Mouse (Mus musculus): Measurements from ENCODE around the gene Gpc1. TPM values are rescaled to one million over a fixed set of nuclear protein-coding genes. Genes with fewer than 3 reads are reported as not detected.

The Gpc1 gene
- total RNA-seq, 1 experiment: 38.0 TPM

- no peak overlapping the region for H3K27ac ChIP-seq (ENCODE audit: insufficient read depth, low read depth, low read length, poor library complexity, severe bottlenecking)
- no peak for TF ChIP-seq MAFK (IDR thresholded peaks at IDR 0.05; ENCODE audit: insufficient read depth, low read depth, low read length)
- no peak for TF ChIP-seq ZNF384 (IDR thresholded peaks at IDR 0.05; ENCODE audit: low read depth, low read length)
- TF ChIP-seq HCFC1 (IDR thresholded peaks at IDR 0.05; ENCODE audit: borderline replicate concordance, insufficient read depth, low read length): no peak
- no peak for TF ChIP-seq CHD2 (IDR thresholded peaks at IDR 0.05; ENCODE audit: low read depth, low read length)
- TF ChIP-seq ZC3H11A (IDR thresholded peaks at IDR 0.05; ENCODE audit: borderline replicate concordance, low read depth, low read length): no peak
- in situ Hi-C loops (cut with MboI; ENCODE audit: low sequenced_read_pairs in 2 of 2, unreplicated experiment in 2 of 2): no loop called here
Observed at GRCm38 (mm10) chr1:92788049-92788448, 43.4 kb upstream of the Gpc1 start.

GRCm38 (mm10) chr1:92790628-92791027 lies 40.8 kb upstream of the Gpc1 start:
- Histone ChIP-seq H3K4me1 (ENCODE audit: control insufficient read depth in 2 of 2, insufficient read depth in 2 of 2, low read length in 2 of 2, poor library complexity in 1 of 2) (peaks cover 0 to 4% of the 10 kb centered on the region in 2 experiments; a peak in 1 of 4 replicates), H3K4me3 (ENCODE audit: insufficient read depth in 1 of 2, low read depth in 1 of 2, low read length in 2 of 2, poor library complexity in 1 of 2, severe bottlenecking in 1 of 2) (no peak overlapping the region), H3K27ac (ENCODE audit: insufficient read depth, low read depth, low read length, poor library complexity, severe bottlenecking) (no peak overlapping the region), H3K36me3 (ENCODE audit: control insufficient read depth, insufficient read depth, low read length, poor library complexity, severe bottlenecking) (no peaks in the 10 kb centered on the region), H3K9ac (ENCODE audit: insufficient read depth, low read depth, low read length, poor library complexity, severe bottlenecking) (no peak overlapping the region), H3K9me3 (ENCODE audit: control insufficient read depth, insufficient read depth, low read depth, low read length) (no peaks in the 10 kb centered on the region)
- TF ChIP-seq ZC3H11A (IDR thresholded peaks at IDR 0.05; ENCODE audit: borderline replicate concordance, low read depth, low read length) (no peak), MAFK (IDR thresholded peaks at IDR 0.05; ENCODE audit: insufficient read depth, low read depth, low read length) (no peak), HCFC1 (IDR thresholded peaks at IDR 0.05; ENCODE audit: borderline replicate concordance, insufficient read depth, low read length) (no peak), ZNF384 (IDR thresholded peaks at IDR 0.05; ENCODE audit: low read depth, low read length) (no peak), CHD2 (IDR thresholded peaks at IDR 0.05; ENCODE audit: low read depth, low read length) (no peak)
- no peak for DNase-seq (ENCODE audit: low read depth, low spot score)
- in situ Hi-C loops (cut with MboI; ENCODE audit: low sequenced_read_pairs in 2 of 2, unreplicated experiment in 2 of 2): no loop called here

More at GRCm38 (mm10) chr1:92788049-92788448, 43.4 kb upstream of the Gpc1 start:
- H3K4me1 ChIP-seq (ENCODE audit: control insufficient read depth in 2 of 2, insufficient read depth in 2 of 2, low read length in 2 of 2, poor library complexity in 1 of 2): peaks cover 0 to 4% of the 10 kb centered on the region in 2 experiments; a peak in 1 of 4 replicates
- H3K9ac ChIP-seq (ENCODE audit: insufficient read depth, low read depth, low read length, poor library complexity, severe bottlenecking): no peak overlapping the region
- no peak for DNase-seq (ENCODE audit: low read depth, low spot score)
- no peaks in the 10 kb centered on the region for H3K36me3 ChIP-seq (ENCODE audit: control insufficient read depth, insufficient read depth, low read length, poor library complexity, severe bottlenecking)
- H3K4me3 ChIP-seq (ENCODE audit: insufficient read depth in 1 of 2, low read depth in 1 of 2, low read length in 2 of 2, poor library complexity in 1 of 2, severe bottlenecking in 1 of 2): no peak overlapping the region
- H3K9me3 ChIP-seq (ENCODE audit: control insufficient read depth, insufficient read depth, low read depth, low read length): no peaks in the 10 kb centered on the region

GRCm38 (mm10) chr1:92791070-92791831 lies 40.2 kb upstream of the Gpc1 start:
- no peak overlapping the region for H3K27ac ChIP-seq (ENCODE audit: insufficient read depth, low read depth, low read length, poor library complexity, severe bottlenecking)
- H3K9ac ChIP-seq (ENCODE audit: insufficient read depth, low read depth, low read length, poor library complexity, severe bottlenecking): no peak overlapping the region
- H3K9me3 ChIP-seq (ENCODE audit: control insufficient read depth, insufficient read depth, low read depth, low read length): no peaks in the 10 kb centered on the region
- H3K4me3 ChIP-seq (ENCODE audit: insufficient read depth in 1 of 2, low read depth in 1 of 2, low read length in 2 of 2, poor library complexity in 1 of 2, severe bottlenecking in 1 of 2): peak overlapping the region in 1 of 2 experiments; percentile 53; a peak in 1 of 4 replicates
- TF ChIP-seq ZNF384 (IDR thresholded peaks at IDR 0.05; ENCODE audit: low read depth, low read length) (no peak), CHD2 (IDR thresholded peaks at IDR 0.05; ENCODE audit: low read depth, low read length) (no peak), ZC3H11A (IDR thresholded peaks at IDR 0.05; ENCODE audit: borderline replicate concordance, low read depth, low read length) (no peak), HCFC1 (IDR thresholded peaks at IDR 0.05; ENCODE audit: borderline replicate concordance, insufficient read depth, low read length) (no peak), MAFK (IDR thresholded peaks at IDR 0.05; ENCODE audit: insufficient read depth, low read depth, low read length) (no peak)
- DNase-seq (ENCODE audit: low read depth, low spot score): peak; percentile 53
- H3K4me1 ChIP-seq (ENCODE audit: control insufficient read depth in 2 of 2, insufficient read depth in 2 of 2, low read length in 2 of 2, poor library complexity in 1 of 2): peaks cover 0 to 4% of the 10 kb centered on the region in 2 experiments; a peak in 1 of 4 replicates
- no peaks in the 10 kb centered on the region for H3K36me3 ChIP-seq (ENCODE audit: control insufficient read depth, insufficient read depth, low read length, poor library complexity, severe bottlenecking)
- in situ Hi-C loops (cut with MboI; ENCODE audit: low sequenced_read_pairs in 2 of 2, unreplicated experiment in 2 of 2): no loop called here

GRCm38 (mm10) chr1:92793781-92794180 lies 37.7 kb upstream of the Gpc1 start:
- TF ChIP-seq MAFK (IDR thresholded peaks at IDR 0.05; ENCODE audit: insufficient read depth, low read depth, low read length): no peak
- no peak for TF ChIP-seq ZC3H11A (IDR thresholded peaks at IDR 0.05; ENCODE audit: borderline replicate concordance, low read depth, low read length)
- TF ChIP-seq HCFC1 (IDR thresholded peaks at IDR 0.05; ENCODE audit: borderline replicate concordance, insufficient read depth, low read length): no peak
- no peak for TF ChIP-seq CHD2 (IDR thresholded peaks at IDR 0.05; ENCODE audit: low read depth, low read length)
- no peak for TF ChIP-seq ZNF384 (IDR thresholded peaks at IDR 0.05; ENCODE audit: low read depth, low read length)
- no peak for DNase-seq (ENCODE audit: low read depth, low spot score)
- no peak overlapping the region for H3K9ac ChIP-seq (ENCODE audit: insufficient read depth, low read depth, low read length, poor library complexity, severe bottlenecking)
- in situ Hi-C loops (cut with MboI; ENCODE audit: low sequenced_read_pairs in 2 of 2, unreplicated experiment in 2 of 2): no loop called here
- H3K4me3 ChIP-seq (ENCODE audit: insufficient read depth in 1 of 2, low read depth in 1 of 2, low read length in 2 of 2, poor library complexity in 1 of 2, severe bottlenecking in 1 of 2): no peak overlapping the region
- H3K9me3 ChIP-seq (ENCODE audit: control insufficient read depth, insufficient read depth, low read depth, low read length): no peaks in the 10 kb centered on the region
- peaks cover 0 to 4% of the 10 kb centered on the region in 2 experiments; a peak in 1 of 4 replicates for H3K4me1 ChIP-seq (ENCODE audit: control insufficient read depth in 2 of 2, insufficient read depth in 2 of 2, low read length in 2 of 2, poor library complexity in 1 of 2)
- H3K27ac ChIP-seq (ENCODE audit: insufficient read depth, low read depth, low read length, poor library complexity, severe bottlenecking): no peak overlapping the region
- no peaks in the 10 kb centered on the region for H3K36me3 ChIP-seq (ENCODE audit: control insufficient read depth, insufficient read depth, low read length, poor library complexity, severe bottlenecking)
